ENCODE assay signal across 29 mouse cellular contexts in the genomic region with DNA sequence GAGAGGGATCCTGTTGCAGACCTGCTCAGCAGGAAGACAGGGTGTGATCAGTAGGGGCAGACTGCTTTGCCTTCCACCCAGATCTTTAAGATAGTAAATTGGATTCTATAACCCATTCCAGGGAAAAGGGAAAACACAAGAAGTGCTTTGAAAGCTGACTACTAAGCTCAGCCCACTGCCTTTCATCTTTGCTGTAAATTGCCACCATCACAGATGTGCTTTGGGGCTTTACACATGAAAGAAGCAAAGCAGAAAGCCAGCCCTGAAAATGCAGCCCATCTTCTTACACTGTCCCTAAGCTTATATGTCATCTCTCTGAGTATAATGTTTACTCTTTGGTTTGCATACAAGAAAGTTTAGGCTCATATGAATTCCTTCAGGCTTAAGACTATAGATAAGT.
DNase-seq lines count a peak whose midpoint lies in the region; ATAC-seq and TF ChIP-seq lines count a peak whose summit lies in the region.
"Had no signal": no experiment of that assay in that cellular context is flagged by ENCODE, and none has a peak within 500 bp of the region (broad histone marks: within the 10 kb centered on the region; RNA-seq: fewer than 3 reads in every experiment).

No protein-coding gene starts in this region.

- no peak overlapping the region for H3K9ac ChIP-seq in embryonic facial prominence, embryonic 11.5 days (replicated peaks; ENCODE audit: low read length)
- H3K9ac ChIP-seq in midbrain, embryonic 15.5 days, result no peak overlapping the region
- H3K9ac ChIP-seq: embryonic facial prominence, embryonic 13.5 days; embryonic facial prominence, embryonic 15.5 days; forebrain, embryonic 13.5 days had no signal

- H3K27ac ChIP-seq in embryonic facial prominence, embryonic 11.5 days (replicated peaks; ENCODE audit: low read depth, low read length), result no peak overlapping the region
- H3K27ac ChIP-seq in embryonic facial prominence, embryonic 10.5 days (replicated peaks), result no peak overlapping the region
- H3K27ac ChIP-seq in midbrain, embryonic 15.5 days, result 0 out of 2 replicates have a peak overlapping the region, but pooled peaks have one; percentile 38
- H3K27ac ChIP-seq in midbrain, embryonic 10.5 days (replicated peaks), result no peak overlapping the region
- H3K27ac ChIP-seq: embryonic facial prominence, embryonic 13.5 days; embryonic facial prominence, embryonic 15.5 days; forebrain, embryonic 10.5 days; forebrain, embryonic 13.5 days had no signal

- H3K4me1 ChIP-seq in embryonic facial prominence, embryonic 11.5 days (ENCODE audit: control insufficient read depth, insufficient read depth, low read length), result no peaks in the 10 kb centered on the region
- H3K4me1 ChIP-seq in embryonic facial prominence, embryonic 10.5 days, result no peaks in the 10 kb centered on the region
- H3K4me1 ChIP-seq in midbrain, embryonic 15.5 days, result no peaks in the 10 kb centered on the region
- H3K4me1 ChIP-seq in midbrain, embryonic 10.5 days, result no peaks in the 10 kb centered on the region
- H3K4me1 ChIP-seq: embryonic facial prominence, embryonic 13.5 days; embryonic facial prominence, embryonic 15.5 days; forebrain, embryonic 10.5 days; forebrain, embryonic 13.5 days had no signal

- H3K4me2 ChIP-seq in embryonic facial prominence, embryonic 11.5 days (ENCODE audit: low read depth, low read length), result no peak overlapping the region
- no peak overlapping the region for H3K4me2 ChIP-seq in midbrain, embryonic 15.5 days
- H3K4me2 ChIP-seq: embryonic facial prominence, embryonic 13.5 days; embryonic facial prominence, embryonic 15.5 days; forebrain, embryonic 13.5 days had no signal

- H3K4me3 ChIP-seq in embryonic facial prominence, embryonic 11.5 days (ENCODE audit: low read depth, low read length), result no peak overlapping the region
- H3K4me3 ChIP-seq in embryonic facial prominence, embryonic 10.5 days, result no peak overlapping the region
- no peak overlapping the region for H3K4me3 ChIP-seq in midbrain, embryonic 15.5 days
- H3K4me3 ChIP-seq in midbrain, embryonic 10.5 days, result no peak overlapping the region
- H3K4me3 ChIP-seq: embryonic facial prominence, embryonic 13.5 days; embryonic facial prominence, embryonic 15.5 days; erythroblast, embryonic 14.5 days; forebrain, embryonic 10.5 days; forebrain, embryonic 13.5 days had no signal

- no peaks in the 10 kb centered on the region for H3K27me3 ChIP-seq in embryonic facial prominence, embryonic 11.5 days (ENCODE audit: control insufficient read depth, insufficient read depth, low read length)
- no peaks in the 10 kb centered on the region for H3K27me3 ChIP-seq in embryonic facial prominence, embryonic 10.5 days (replicated peaks; ENCODE audit: low read depth, poor library complexity, severe bottlenecking)
- H3K27me3 ChIP-seq in midbrain, embryonic 15.5 days (replicated peaks), result no peaks in the 10 kb centered on the region
- no peaks in the 10 kb centered on the region for H3K27me3 ChIP-seq in midbrain, embryonic 10.5 days (ENCODE audit: low read depth, poor library complexity, severe bottlenecking)
- H3K27me3 ChIP-seq: CH12.LX; embryonic facial prominence, embryonic 13.5 days; embryonic facial prominence, embryonic 15.5 days; forebrain, embryonic 13.5 days had no signal

- no peak for TF ChIP-seq POLR2A in brain, embryonic 14.5 days (IDR thresholded peaks at IDR 0.05; ENCODE audit: borderline replicate concordance, extremely low read depth, insufficient read depth, insufficient read length, poor library complexity, severe bottlenecking)

- peak; percentile 15 for DNase-seq in embryonic facial prominence, embryonic 11.5 days (ENCODE audit: low spot score)
- no peak for DNase-seq in embryonic facial prominence, embryonic 10.5 days (ENCODE audit: low spot score)
- DNase-seq in frontal cortex, postnatal 14 days (ENCODE audit: low spot score in 2 of 2), result no peak
- no peak for DNase-seq in midbrain, embryonic 10.5 days (ENCODE audit: low spot score)
- DNase-seq in brain, embryonic 14.5 days (ENCODE audit: low read depth), result peak; percentile 66
- DNase-seq: adrenal gland, adult 8-10 months; adrenal gland, postnatal 14 days; adrenal gland, postnatal 36 days; B cell, adult 2 months; cerebellum, adult 11 months; cerebellum, adult 18-20 months; cerebellum, adult 8-10 months; cerebellum, adult 9-11 months; cerebellum, postnatal 14 days; cerebellum, postnatal 36 days; embryo, embryonic 11 days had no signal

- TF ChIP-seq CTCF in brain, embryonic 14.5 days (IDR thresholded peaks at IDR 0.05; ENCODE audit: borderline replicate concordance, extremely low read depth, insufficient read depth, insufficient read length), result no peak

- no peaks in the 10 kb centered on the region for H3K36me3 ChIP-seq in embryonic facial prominence, embryonic 11.5 days (replicated peaks; ENCODE audit: control insufficient read depth, insufficient read depth, low read depth, low read length)
- no peaks in the 10 kb centered on the region for H3K36me3 ChIP-seq in embryonic facial prominence, embryonic 10.5 days (replicated peaks)
- H3K36me3 ChIP-seq in midbrain, embryonic 15.5 days (replicated peaks), result no peaks in the 10 kb centered on the region
- no peaks in the 10 kb centered on the region for H3K36me3 ChIP-seq in midbrain, embryonic 10.5 days
- H3K36me3 ChIP-seq: embryonic facial prominence, embryonic 13.5 days; embryonic facial prominence, embryonic 15.5 days; forebrain, embryonic 10.5 days; G1E had no signal

- H3K9me3 ChIP-seq in embryonic facial prominence, embryonic 11.5 days (replicated peaks; ENCODE audit: control insufficient read depth, low read length), result no peaks in the 10 kb centered on the region
- no peaks in the 10 kb centered on the region for H3K9me3 ChIP-seq in embryonic facial prominence, embryonic 10.5 days
- H3K9me3 ChIP-seq in midbrain, embryonic 15.5 days, result no peaks in the 10 kb centered on the region
- H3K9me3 ChIP-seq in midbrain, embryonic 10.5 days (replicated peaks), result no peaks in the 10 kb centered on the region
- H3K9me3 ChIP-seq: embryonic facial prominence, embryonic 13.5 days; embryonic facial prominence, embryonic 15.5 days; forebrain, embryonic 10.5 days; forebrain, embryonic 13.5 days had no signal

- no peak for ATAC-seq in embryonic facial prominence, embryonic 11.5 days (replicated peaks; ENCODE audit: insufficient number of reproducible peaks, low FRiP score, low TSS enrichment, low read depth)
- peak; percentile 27; the same call in 1 of the 2 replicates for ATAC-seq in frontal cortex, adult (ENCODE audit: low TSS enrichment)
- peak; percentile 63 for ATAC-seq in midbrain, embryonic 15.5 days (replicated peaks)
- ATAC-seq: activated CD4-positive, CD25-positive, alpha-beta regulatory T cell, adult 4 months; CD4-positive, CD25-positive, alpha-beta regulatory T cell, adult 4 months; forebrain, embryonic 13.5 days; forebrain, embryonic 16.5 days; Patski had no signal

Comparison
In these comparisons a context has a peak if more than half of its experiments do, and no peak if none do; other contexts are left out.
1. DNase-seq: peak in embryonic facial prominence, embryonic 11.5 days (single experiment) and brain, embryonic 14.5 days (single experiment); none in embryonic facial prominence, embryonic 10.5 days (single experiment), frontal cortex, postnatal 14 days (0 of 2) and midbrain, embryonic 10.5 days (single experiment).